Mouse (Mus musculus) CH12.LX (cell line): Measurements from ENCODE around the gene Bcas3.

ENCODE experiments used
- CHD1 ChIP-seq: IDR thresholded peaks from 2 replicates; pipeline ENCODE4 v1.6.1; 2012; ENCODE audit warnings: low read depth, low read length, improper control_type of control experiment, inconsistent platforms
- CTCF ChIP-seq, 2 experiments: IDR thresholded peaks in 1 of 2; conservative IDR thresholded peaks in 1 of 2; 2 replicates each; pipeline ENCODE4 v1.5.1; 2011 to 2012; ENCODE audit warnings: low read depth in 2 of 2, low read length in 2 of 2, improper control_type of control experiment in 1 of 2, inconsistent platforms in 1 of 2, mild to moderate bottlenecking in 1 of 2, moderate library complexity in 1 of 2
- E2F4 ChIP-seq: IDR thresholded peaks from 2 replicates; pipeline ENCODE4 v1.6.1; 2011; ENCODE audit warnings: low read depth, low read length, improper control_type of control experiment; ENCODE audit not compliant: insufficient replicate concordance
- ELF1 ChIP-seq: IDR thresholded peaks from 2 replicates; pipeline ENCODE4 v1.6.1; 2014; ENCODE audit warnings: low read depth, mild to moderate bottlenecking, inconsistent platforms, low read length, improper control_type of control experiment
- GABPA ChIP-seq: IDR thresholded peaks from 2 replicates; pipeline ENCODE4 v1.6.1; 2012; ENCODE audit warnings: low read depth, low read length, improper control_type of control experiment, inconsistent platforms; ENCODE audit not compliant: insufficient replicate concordance
- HCFC1 ChIP-seq: IDR thresholded peaks from 2 replicates; pipeline ENCODE4 v1.6.1; 2012; ENCODE audit warnings: low read depth, mild to moderate bottlenecking, inconsistent platforms, low read length, improper control_type of control experiment
- MEF2A ChIP-seq: IDR thresholded peaks from 2 replicates; pipeline ENCODE4 v1.6.1; 2014; ENCODE audit warnings: low read depth, mild to moderate bottlenecking, inconsistent platforms, low read length, improper control_type of control experiment, borderline replicate concordance
- NRF1 ChIP-seq: IDR thresholded peaks from 2 replicates; pipeline ENCODE4 v1.6.1; 2014; ENCODE audit warnings: low read depth, mild to moderate bottlenecking, inconsistent platforms, low read length, improper control_type of control experiment, moderate library complexity
- POLR2A ChIP-seq: IDR thresholded peaks from 2 replicates; pipeline ENCODE4 v1.6.1; 2011; ENCODE audit warnings: low read depth, mild to moderate bottlenecking, improper control_type of control experiment, low read length
- RAD21 ChIP-seq: IDR thresholded peaks from 2 replicates; pipeline ENCODE4 v1.6.1; 2011; ENCODE audit warnings: low read depth, mild to moderate bottlenecking, low read length, improper control_type of control experiment, moderate library complexity
- TBP ChIP-seq: conservative IDR thresholded peaks from 2 replicates; pipeline ENCODE4 v1.6.1; 2011; ENCODE audit warnings: low read depth, low read length, improper control_type of control experiment
- TCF12 ChIP-seq: IDR thresholded peaks from 2 replicates; pipeline ENCODE4 v1.6.1; 2014; ENCODE audit warnings: low read depth, mild to moderate bottlenecking, inconsistent platforms, low read length, improper control_type of control experiment
- USF2 ChIP-seq: conservative IDR thresholded peaks from 2 replicates; pipeline ENCODE4 v1.6.1; 2011; ENCODE audit warnings: low read depth, low read length, improper control_type of control experiment
- ZC3H11A ChIP-seq: IDR thresholded peaks from 2 replicates; pipeline ENCODE4 v1.6.1; 2012; ENCODE audit warnings: low read depth, mild to moderate bottlenecking, inconsistent platforms, low read length, improper control_type of control experiment

GRCm38 (mm10) chr11:85710155-85710554 lies 357.2 kb downstream of the Bcas3 start:
- TF ChIP-seq POLR2A: no peak
- no peak for TF ChIP-seq MEF2A
- no peak for TF ChIP-seq TCF12
- TF ChIP-seq CHD1: no peak
- TF ChIP-seq ELF1: no peak
- no peak for TF ChIP-seq GABPA
- TF ChIP-seq E2F4: no peak
- TF ChIP-seq USF2: no peak
- no peak for TF ChIP-seq CTCF (conservative IDR thresholded peaks at IDR 0.05 in 1 of 2, IDR thresholded peaks at IDR 0.05 in 1 of 2; ENCODE audit: low read depth in 2 of 2, low read length in 2 of 2)
- no peak for TF ChIP-seq RAD21
- TF ChIP-seq ZC3H11A: no peak
- TF ChIP-seq HCFC1: no peak
- no peak for TF ChIP-seq TBP
- no peak for TF ChIP-seq NRF1
